Mouse (Mus musculus) B cell, adult 62 days (primary cell): Measurements from ENCODE around the gene Dnajc30. TPM values are rescaled to one million over a fixed set of nuclear protein-coding genes. Genes with fewer than 3 reads are reported as not detected.

Experiments used
- total RNA-seq: library from RNA; stranded (reverse); gene quantifications from 4 replicates; pipeline ENCODE4 v1.2.4, GENCODE M21; 2023

The Dnajc30 gene
- total RNA-seq, result 17.3 to 20.2 TPM (median 19.1 TPM) in 4 replicates

DNA sequence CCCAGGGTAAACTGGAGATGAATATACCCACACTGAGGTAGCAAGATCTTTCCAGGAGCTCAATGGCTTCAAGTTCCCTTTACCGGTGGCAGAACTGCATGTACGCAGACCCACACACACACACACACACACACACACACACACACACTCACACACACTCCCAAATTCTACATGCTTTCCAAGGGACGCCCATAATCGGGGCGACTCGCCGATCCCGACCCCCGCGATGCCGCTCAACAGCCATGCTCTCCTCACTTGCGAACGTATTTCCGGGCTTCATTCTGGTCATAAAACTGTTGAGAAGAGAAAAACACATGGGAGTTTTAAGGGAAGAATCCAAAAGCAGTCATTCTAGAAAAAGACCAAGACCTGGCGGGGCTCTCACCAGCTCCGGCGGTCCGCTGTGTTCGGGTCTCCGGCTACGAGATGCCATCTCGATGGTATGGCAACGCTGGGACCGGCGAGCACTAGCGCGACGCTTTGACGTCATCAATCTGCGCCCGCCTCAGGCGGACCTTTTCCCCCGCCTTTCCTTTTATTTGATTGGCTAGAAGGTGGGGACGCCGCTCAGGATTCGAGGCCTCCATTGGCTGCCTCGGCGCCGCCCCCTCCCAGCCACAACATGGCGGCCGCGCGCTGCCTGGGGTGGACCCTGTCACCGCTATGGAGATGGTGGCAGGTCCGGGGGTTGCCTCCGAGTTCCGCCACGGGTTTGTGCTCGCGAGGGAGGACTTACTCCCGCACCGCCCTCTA, at the start of gene Dnajc30:
Gene Dnajc30 (plus strand): TSS at position 574 of the 753 bp plus-strand sequence.

DNA sequence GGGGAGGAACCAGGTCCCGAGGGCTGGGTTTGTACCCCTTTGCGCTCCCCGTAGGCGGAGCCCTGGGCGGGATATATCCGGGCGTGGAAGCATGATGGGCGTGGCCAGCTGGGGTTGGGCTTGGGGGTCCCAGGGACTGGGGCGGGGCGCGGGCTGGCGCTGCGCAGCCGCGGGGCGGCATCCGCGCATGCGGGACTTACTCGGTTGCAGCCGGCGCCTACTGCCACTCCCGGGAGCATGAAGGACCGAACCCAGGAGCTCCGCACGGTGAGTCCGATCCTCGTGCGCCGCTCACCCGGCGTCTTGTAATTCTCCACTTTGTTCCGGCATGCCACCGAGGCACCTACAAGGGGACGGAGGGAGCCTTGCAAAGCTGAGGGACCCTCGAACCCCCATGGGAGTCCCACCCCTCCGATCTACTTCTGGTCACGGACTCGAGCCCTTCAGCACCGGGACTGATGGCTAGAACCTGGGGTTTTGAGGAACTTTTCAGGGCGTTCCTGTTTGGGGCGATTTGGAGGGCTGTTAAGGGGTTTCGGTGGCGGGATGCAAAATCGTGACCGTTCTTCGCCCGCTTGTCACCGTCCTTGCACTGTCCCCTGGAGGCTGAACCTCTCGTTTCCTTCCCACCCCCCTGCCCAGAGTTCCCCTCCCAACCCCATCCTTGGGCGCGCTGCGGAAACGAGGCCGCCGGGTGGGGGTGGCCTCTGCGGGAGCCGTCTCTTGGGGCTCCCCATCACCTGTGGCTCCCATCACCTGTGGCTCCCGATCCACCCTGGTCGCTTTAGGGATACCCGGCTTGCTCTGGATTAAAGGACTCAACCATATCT, 40.4 kb upstream of the Dnajc30 start, which contains the start of gene Stx1a:
Gene Stx1a (plus strand): TSS at position 139 of the 830 bp plus-strand sequence.

DNA sequence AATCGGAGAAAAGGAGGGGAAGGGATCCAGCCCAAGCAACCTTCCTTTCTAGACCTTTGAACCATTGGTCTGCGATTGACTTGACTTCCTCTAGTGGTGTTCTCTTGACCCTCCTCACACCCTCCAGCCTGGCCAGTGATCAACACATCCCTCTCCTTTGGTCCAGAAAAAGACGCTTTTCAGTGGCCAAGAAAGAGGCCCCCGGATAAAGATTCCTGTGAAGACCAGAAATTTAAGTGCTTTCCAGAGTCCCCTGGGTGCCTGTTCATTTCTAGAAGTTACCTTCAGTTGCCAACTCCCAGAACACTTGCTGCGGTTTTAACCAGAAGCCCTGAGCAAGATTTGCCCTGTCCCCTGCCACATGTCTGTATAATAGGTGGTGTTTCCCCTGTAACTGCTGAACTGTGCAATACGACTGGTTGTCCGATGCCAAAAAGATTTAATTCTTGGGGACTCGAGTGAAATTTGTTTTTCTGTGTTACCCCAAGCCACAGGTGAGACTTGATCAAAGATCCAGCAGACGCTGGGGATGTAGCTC, 976 bp downstream of the Dnajc30 start, which contains the start of gene Bud23:
Gene Bud23 (minus strand): TSS at position 51 of the 538 bp plus-strand sequence.

DNA sequence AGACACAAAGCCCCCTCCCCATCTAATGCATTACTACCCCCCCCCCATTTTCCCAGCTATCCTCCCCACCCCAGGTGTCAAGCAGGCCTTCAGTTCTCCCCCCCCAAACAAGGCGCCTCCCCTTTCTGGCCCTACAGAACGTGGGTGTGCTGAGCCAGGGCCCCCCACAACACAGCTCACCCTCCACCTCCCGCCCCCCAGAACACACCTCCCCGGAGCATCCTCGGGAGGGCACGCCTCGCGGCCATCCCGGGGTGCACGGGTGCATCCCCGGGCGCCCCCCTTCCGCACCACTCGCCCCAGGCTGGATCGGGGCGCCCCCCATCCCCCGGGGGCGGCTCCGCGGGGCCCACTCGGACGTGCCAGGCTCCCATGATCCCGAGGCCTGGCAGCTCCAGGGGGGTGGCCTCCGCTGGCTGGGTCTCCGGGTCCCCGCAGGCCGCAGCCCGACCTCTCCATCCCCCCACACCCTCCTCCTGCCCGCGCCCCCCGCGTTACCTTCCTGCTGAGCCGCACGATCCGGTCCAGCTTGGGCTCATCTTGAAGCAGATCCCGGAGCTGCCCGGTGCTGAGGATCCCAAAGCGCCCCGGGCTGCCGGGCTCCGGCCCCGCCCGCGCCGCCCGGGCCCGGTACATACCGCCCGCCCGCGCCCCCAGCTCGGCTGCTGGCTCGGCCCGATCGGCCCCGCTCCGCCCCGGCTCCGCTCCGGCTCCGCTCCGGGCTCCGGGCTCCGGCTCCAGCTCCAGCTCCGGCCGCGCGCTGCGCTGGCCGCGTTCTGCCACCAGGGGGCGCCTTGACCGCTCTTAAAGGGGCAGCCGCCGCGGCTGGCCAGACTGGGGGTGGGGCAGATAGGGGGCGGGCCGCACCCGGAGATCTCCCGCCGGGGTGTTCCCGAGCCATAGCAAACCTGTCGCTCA, 13.8 kb downstream of the Dnajc30 start, which contains the start of gene Vps37d:
Gene Vps37d (minus strand): TSS at position 703 of the 918 bp plus-strand sequence.

DNA sequence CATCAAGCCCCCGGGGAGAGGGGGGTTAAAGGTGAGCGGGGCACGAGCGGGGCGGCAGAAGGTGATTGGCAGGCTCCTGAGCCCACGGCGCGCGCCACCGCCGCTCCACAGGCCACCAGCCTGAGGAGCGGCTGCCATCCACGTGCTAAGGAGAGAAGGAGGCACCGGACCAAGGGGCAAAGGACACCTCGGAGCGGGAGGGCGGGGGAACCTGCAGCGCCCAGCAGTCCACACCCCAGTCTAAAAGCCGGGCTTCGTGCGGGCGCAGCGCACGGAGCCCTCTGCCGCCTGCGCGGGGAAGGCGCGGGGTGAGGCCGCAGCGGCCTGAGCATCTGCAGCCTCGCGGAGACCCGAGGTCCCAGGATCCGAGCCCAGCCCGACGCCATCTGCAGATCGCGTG, 25.7 kb downstream of the Dnajc30 start, which contains the start of gene Mlxipl:
Gene Mlxipl (plus strand): TSS at position 238 of the 400 bp plus-strand sequence.

Other genes starting within 250 kb of the Dnajc30 start
- not detected in 4 replicates for gene Tmem270, start 157.5 kb upstream of the Dnajc30 start, total RNA-seq
- not detected in 4 replicates for gene Cldn13, start 148.7 kb upstream of the Dnajc30 start, total RNA-seq
- gene Mettl27, start 131.8 kb upstream of the Dnajc30 start, total RNA-seq, result 1.4 to 3.3 TPM (median 2.4 TPM) in 4 replicates
- gene Cldn4, start 117.3 kb upstream of the Dnajc30 start, total RNA-seq, result not detected in 4 replicates
- not detected in 4 replicates for gene Cldn3, start 78.0 kb upstream of the Dnajc30 start, total RNA-seq
- 34.9 to 40.6 TPM (median 35.5 TPM) in 4 replicates for gene Abhd11, start 55.0 kb upstream of the Dnajc30 start, total RNA-seq
- 2.8 to 4.7 TPM (median 3.7 TPM) in 4 replicates for gene Stx1a, start 40.7 kb upstream of the Dnajc30 start, total RNA-seq
- gene Bud23, start 757 bp downstream of the Dnajc30 start, total RNA-seq, result 96.5 to 129 TPM (median 120 TPM) in 4 replicates
- gene Vps37d, start 14.1 kb downstream of the Dnajc30 start, total RNA-seq, result 0.50 to 0.95 TPM (median 0.61 TPM) in 3 of 4 replicates, not detected in the other
- not detected in 4 replicates for gene Mlxipl, start 25.7 kb downstream of the Dnajc30 start, total RNA-seq
- 14.3 to 17.0 TPM (median 15.3 TPM) in 4 replicates for gene Tbl2, start 85.5 kb downstream of the Dnajc30 start, total RNA-seq
- gene Bcl7b, start 104.1 kb downstream of the Dnajc30 start, total RNA-seq, result 72.8 to 88.8 TPM (median 76.4 TPM) in 4 replicates
- gene Baz1b, start 123.1 kb downstream of the Dnajc30 start, total RNA-seq, result 104 to 115 TPM (median 110 TPM) in 4 replicates
- 0.24 to 0.67 TPM (median 0.45 TPM) in 4 replicates for gene Fzd9, start 187.0 kb downstream of the Dnajc30 start, total RNA-seq